Comparison of ENCODE assay signal across 8 mouse cellular contexts in genomic region chr11:74522487-74523209, GRCm38 (mm10).
A peak's percentile ranks its signal among the peaks of the same experiment; 100 is the strongest.
DNase-seq lines count a peak whose midpoint lies in the region; ATAC-seq and TF ChIP-seq lines count a peak whose summit lies in the region.

No protein-coding gene starts in this region.

- H3K27me3 ChIP-seq in forebrain, postnatal 0 days (ENCODE audit: insufficient read depth, low read length), result no peaks in the 10 kb centered on the region; the same call in 1 of the 2 replicates
- H3K27me3 ChIP-seq in hindbrain, embryonic 16.5 days (replicated peaks; ENCODE audit: control insufficient read depth, insufficient read depth, low read length), result peaks cover 6% of the 10 kb centered on the region; the same call in 1 of the 2 replicates
- H3K27me3 ChIP-seq in limb, embryonic 14.5 days (ENCODE audit: control insufficient read depth, insufficient read depth, low read length), result peaks cover 43% of the 10 kb centered on the region
- peaks cover 23% of the 10 kb centered on the region; the same call in 1 of the 2 replicates for H3K27me3 ChIP-seq in midbrain, embryonic 14.5 days (ENCODE audit: control insufficient read depth, insufficient read depth, low read length)

- TF ChIP-seq POLR2A in brain, embryonic 14.5 days (IDR thresholded peaks at IDR 0.05; ENCODE audit: borderline replicate concordance, extremely low read depth, insufficient read depth, insufficient read length, poor library complexity, severe bottlenecking), result 0 out of 2 replicates have a peak, but pooled peaks have one; percentile 10
- no peak for TF ChIP-seq POLR2A in limb, embryonic 14.5 days (IDR thresholded peaks at IDR 0.05; ENCODE audit: borderline replicate concordance, extremely low read depth, insufficient read depth, insufficient read length)

- DNase-seq in Muller cell, postnatal 12 days (ENCODE audit: inconsistent ontology term), result peak; percentile 77
- DNase-seq in brain, embryonic 14.5 days (ENCODE audit: low read depth), result peak; percentile 60
- peak; percentile 43 for DNase-seq in forebrain, postnatal 0 days
- DNase-seq in limb, embryonic 14.5 days (ENCODE audit: low spot score), result no peak
- DNase-seq in midbrain, embryonic 14.5 days, result peak; percentile 68
- DNase-seq in spleen, postnatal 4 days (ENCODE audit: low spot score in 2 of 2), result peak; percentile 46 to 78

- H3K36me3 ChIP-seq in forebrain, postnatal 0 days (ENCODE audit: insufficient read depth), result no peaks in the 10 kb centered on the region
- H3K36me3 ChIP-seq in hindbrain, embryonic 16.5 days (ENCODE audit: control insufficient read depth, insufficient read depth, low read length), result no peaks in the 10 kb centered on the region
- H3K36me3 ChIP-seq in limb, embryonic 14.5 days (ENCODE audit: control insufficient read depth, insufficient read depth, low read length), result no peaks in the 10 kb centered on the region
- H3K36me3 ChIP-seq in midbrain, embryonic 14.5 days (ENCODE audit: control insufficient read depth, insufficient read depth, low read length), result no peaks in the 10 kb centered on the region

- no peak for TF ChIP-seq CTCF in brain, embryonic 14.5 days (IDR thresholded peaks at IDR 0.05; ENCODE audit: borderline replicate concordance, extremely low read depth, insufficient read depth, insufficient read length)
- 0 out of 2 replicates have a peak, but pooled peaks have one; percentile 5 for TF ChIP-seq CTCF in forebrain, postnatal 0 days (IDR thresholded peaks at IDR 0.05; ENCODE audit: low read depth)

- WGBS in forebrain, postnatal 0 days, result 3% methylated on average over 82 of the region's 87 CpGs
- WGBS in hindbrain, embryonic 16.5 days, result under 1% methylated on average over 76 of the region's 87 CpGs
- under 1% methylated on average over 63 of the region's 87 CpGs for WGBS in limb, embryonic 14.5 days
- 1% methylated on average over 87 of the region's 87 CpGs for WGBS in midbrain, embryonic 14.5 days

- peak overlapping the region; percentile 99 for H3K4me2 ChIP-seq in forebrain, postnatal 0 days (ENCODE audit: low read depth)
- peak overlapping the region; percentile 98 for H3K4me2 ChIP-seq in hindbrain, embryonic 16.5 days (ENCODE audit: low read length)
- H3K4me2 ChIP-seq in limb, embryonic 14.5 days (replicated peaks; ENCODE audit: low read depth, low read length, severe bottlenecking), result peak overlapping the region; percentile 83
- H3K4me2 ChIP-seq in midbrain, embryonic 14.5 days (ENCODE audit: low read length), result peak overlapping the region; percentile 99

- H3K4me1 ChIP-seq in forebrain, postnatal 0 days (ENCODE audit: insufficient read depth), result peaks cover 12% of the 10 kb centered on the region
- peaks cover 22% of the 10 kb centered on the region for H3K4me1 ChIP-seq in hindbrain, embryonic 16.5 days (ENCODE audit: control insufficient read depth, insufficient read depth, low read depth, low read length)
- H3K4me1 ChIP-seq in limb, embryonic 14.5 days (ENCODE audit: control insufficient read depth, insufficient read depth, low read length), result peaks cover 8% of the 10 kb centered on the region
- H3K4me1 ChIP-seq in midbrain, embryonic 14.5 days (ENCODE audit: control insufficient read depth, insufficient read depth, low read length), result peaks cover 21% of the 10 kb centered on the region

- peak overlapping the region; percentile 74 for H3K4me3 ChIP-seq in forebrain, postnatal 0 days (ENCODE audit: low read depth, low read length)
- peak overlapping the region; percentile 78 for H3K4me3 ChIP-seq in hindbrain, embryonic 16.5 days (ENCODE audit: low read length)
- peak overlapping the region; percentile 63 for H3K4me3 ChIP-seq in limb, embryonic 14.5 days (replicated peaks; ENCODE audit: low read length)
- peak overlapping the region; percentile 61 for H3K4me3 ChIP-seq in midbrain, embryonic 14.5 days (replicated peaks; ENCODE audit: low read depth, low read length)

- peak overlapping the region; percentile 68 for H3K9ac ChIP-seq in forebrain, postnatal 0 days
- H3K9ac ChIP-seq in hindbrain, embryonic 16.5 days (ENCODE audit: low read depth, low read length), result peak overlapping the region; percentile 79
- H3K9ac ChIP-seq in limb, embryonic 14.5 days (ENCODE audit: low read depth, low read length, severe bottlenecking), result peak overlapping the region; percentile 58
- H3K9ac ChIP-seq in midbrain, embryonic 14.5 days (replicated peaks; ENCODE audit: low read length), result peak overlapping the region; percentile 71

- H3K9me3 ChIP-seq in forebrain, postnatal 0 days (ENCODE audit: low read length), result no peaks in the 10 kb centered on the region
- no peaks in the 10 kb centered on the region for H3K9me3 ChIP-seq in hindbrain, embryonic 16.5 days (ENCODE audit: control insufficient read depth, low read length)
- H3K9me3 ChIP-seq in limb, embryonic 14.5 days (ENCODE audit: control insufficient read depth, low read length), result no peaks in the 10 kb centered on the region
- H3K9me3 ChIP-seq in midbrain, embryonic 14.5 days (ENCODE audit: control insufficient read depth, low read length), result no peaks in the 10 kb centered on the region

- peak; percentile 58 for ATAC-seq in forebrain, postnatal 0 days
- ATAC-seq in hindbrain, embryonic 16.5 days, result peak; percentile 48
- ATAC-seq in limb, embryonic 14.5 days (ENCODE audit: low FRiP score, low read depth), result peak; percentile 47
- peak; percentile 49 for ATAC-seq in midbrain, embryonic 14.5 days (ENCODE audit: low FRiP score, low TSS enrichment)
- no peak for ATAC-seq in megakaryocyte-erythroid progenitor cell, adult 5-6 weeks (replicated peaks; ENCODE audit: low FRiP score, low TSS enrichment, poor library complexity, severe bottlenecking)

- H3K27ac ChIP-seq in forebrain, postnatal 0 days (ENCODE audit: low read depth, low read length), result no peak overlapping the region
- peak overlapping the region; percentile 44; the same call in 1 of the 2 replicates for H3K27ac ChIP-seq in hindbrain, embryonic 16.5 days (ENCODE audit: low read depth, low read length)
- H3K27ac ChIP-seq in limb, embryonic 14.5 days (replicated peaks; ENCODE audit: low read depth, low read length), result no peak overlapping the region
- 0 out of 2 replicates have a peak overlapping the region, but pooled peaks have one; percentile 13 for H3K27ac ChIP-seq in midbrain, embryonic 14.5 days (replicated peaks; ENCODE audit: low read depth, low read length)

Comparison
In these comparisons a context has a peak if more than half of its experiments do, and no peak if none do; other contexts are left out.
1. H3K27ac ChIP-seq: peak in hindbrain, embryonic 16.5 days (single experiment) and midbrain, embryonic 14.5 days (single experiment); none in forebrain, postnatal 0 days (single experiment) and limb, embryonic 14.5 days (single experiment).
2. Peak in every context shown above with its lines, with median percentiles within 50 percentile points of each other: H3K4me2 ChIP-seq, H3K4me3 ChIP-seq and H3K9ac ChIP-seq.